Mouse (Mus musculus) megakaryocyte progenitor cell, adult 5-6 weeks (primary cell): ENCODE data around the gene Alox15. TPM values are rescaled to one million over a fixed set of nuclear protein-coding genes. Genes with fewer than 3 reads are reported as not detected.

Source experiments
- ATAC-seq: replicated peaks from 2 replicates; pipeline ENCODE4 v1.8.0; 2016; ENCODE audit warnings: mild to moderate bottlenecking, moderate TSS enrichment, inconsistent platforms; ENCODE audit not compliant: poor library complexity
- total RNA-seq, 2 experiments: library from RNA; stranded (forward) in 1 of 2; stranded (reverse) in 1 of 2; fragments of 157-497, 149-512 nt in 1 of 2; fragments of 200-1000 nt in 1 of 2; gene quantifications; 2 replicates each; pipeline versions ENCODE4 v1.2.3 to v1.2.4; 2015 to 2017

Gene Alox15
- total RNA-seq, 2 experiments from 2014 or later: 1.2 to 1.4 TPM

GRCm38 (mm10) chr11:70309341-70309740, 42.5 kb downstream of the Alox15 start:
- ATAC-seq: peak; percentile 61; the same call in 1 of the 2 replicates

GRCm38 (mm10) chr11:70308296-70308695, 43.5 kb downstream of the Alox15 start:
- ATAC-seq: no peak

GRCm38 (mm10) chr11:70306159-70306558, 45.7 kb downstream of the Alox15 start:
- ATAC-seq: peak; percentile 74

GRCm38 (mm10) chr11:70302293-70302692, 49.5 kb downstream of the Alox15 start:
- no peak for ATAC-seq

GRCm38 (mm10) chr11:70297836-70298454, 53.9 kb downstream of the Alox15 start:
- peak; percentile 57 for ATAC-seq

- ATAC-seq: no peak
Measured at GRCm38 (mm10) chr11:70297405-70297804, 54.4 kb downstream of the Alox15 start.

Other genes with a start within 250 kb of the Alox15 start
- gene Mgl2, start 221.7 kb downstream of the Alox15 start, total RNA-seq (2015): 25.7 and 30.7 TPM in 2 replicates
- 29.3 and 36.6 TPM in 2 replicates for gene Mgl2, start 221.7 kb downstream of the Alox15 start, total RNA-seq (2017)
- gene Clec10a, start 195.8 kb downstream of the Alox15 start, total RNA-seq (2015): 4.4 and 6.0 TPM in 2 replicates
- 7.4 and 7.5 TPM in 2 replicates for gene Clec10a, start 195.8 kb downstream of the Alox15 start, total RNA-seq (2017)
- gene Slc16a11, start 139.3 kb downstream of the Alox15 start, total RNA-seq (2015): not detected in 2 replicates
- not detected in 2 replicates for gene Slc16a11, start 139.3 kb downstream of the Alox15 start, total RNA-seq (2017)
- 4.4 and 7.0 TPM in 2 replicates for gene Slc16a13, start 131.0 kb downstream of the Alox15 start, total RNA-seq (2015)
- gene Slc16a13, start 131.0 kb downstream of the Alox15 start, total RNA-seq (2017): 2.5 and 4.6 TPM in 2 replicates
- gene Bcl6b, start 122.2 kb downstream of the Alox15 start, total RNA-seq (2015): 0.17 TPM in 1 of 2 replicates, not detected in the other
- not detected in 2 replicates for gene Bcl6b, start 122.2 kb downstream of the Alox15 start, total RNA-seq (2017)
- 73.4 and 77.3 TPM in 2 replicates for gene 0610010K14Rik, start 114.1 kb downstream of the Alox15 start, total RNA-seq (2015)
- 24.4 and 31.2 TPM in 2 replicates for gene 0610010K14Rik, start 114.1 kb downstream of the Alox15 start, total RNA-seq (2017)
- gene Gm21988, start 112.2 kb downstream of the Alox15 start, total RNA-seq (2015): 3.4 and 4.1 TPM in 2 replicates
- 0.10 and 2.4 TPM in 2 replicates for gene Gm21988, start 112.2 kb downstream of the Alox15 start, total RNA-seq (2017)
- gene Rnasek, start 112.2 kb downstream of the Alox15 start, total RNA-seq (2015): 134 and 151 TPM in 2 replicates
- 19.3 and 29.4 TPM in 2 replicates for gene Rnasek, start 112.2 kb downstream of the Alox15 start, total RNA-seq (2017)
- 0.27 TPM in 1 of 2 replicates, not detected in the other for gene Alox12, start 96.7 kb downstream of the Alox15 start, total RNA-seq (2015)
- gene Alox12, start 96.7 kb downstream of the Alox15 start, total RNA-seq (2017): not detected in 2 replicates
- gene Alox12e, start 29.4 kb downstream of the Alox15 start, total RNA-seq (2015): 0.39 TPM in 1 of 2 replicates, not detected in the other
- not detected in 2 replicates for gene Alox12e, start 29.4 kb downstream of the Alox15 start, total RNA-seq (2017)
- 27.1 and 28.4 TPM in 2 replicates for gene Pelp1, start 58.0 kb upstream of the Alox15 start, total RNA-seq (2015)
- 9.5 and 16.8 TPM in 2 replicates for gene Pelp1, start 58.0 kb upstream of the Alox15 start, total RNA-seq (2017)
- gene Arrb2, start 80.6 kb upstream of the Alox15 start, total RNA-seq (2015): 43.9 and 47.7 TPM in 2 replicates
- gene Arrb2, start 80.6 kb upstream of the Alox15 start, total RNA-seq (2017): 31.4 and 48.0 TPM in 2 replicates
- 36.7 and 37.1 TPM in 2 replicates for gene Med11, start 99.9 kb upstream of the Alox15 start, total RNA-seq (2015)
- gene Med11, start 99.9 kb upstream of the Alox15 start, total RNA-seq (2017): 37.0 and 40.2 TPM in 2 replicates
- gene Zmynd15, start 107.4 kb upstream of the Alox15 start, total RNA-seq (2015): not detected in 2 replicates
- 0.25 TPM in 1 of 2 replicates, not detected in the other for gene Zmynd15, start 107.4 kb upstream of the Alox15 start, total RNA-seq (2017)
- gene Cxcl16, start 108.0 kb upstream of the Alox15 start, total RNA-seq (2015): 0.29 and 0.67 TPM in 2 replicates
- 0.24 TPM in 1 of 2 replicates, not detected in the other for gene Cxcl16, start 108.0 kb upstream of the Alox15 start, total RNA-seq (2017)
- gene Tm4sf5, start 153.2 kb upstream of the Alox15 start, total RNA-seq (2015): not detected in 2 replicates
- not detected in 2 replicates for gene Tm4sf5, start 153.2 kb upstream of the Alox15 start, total RNA-seq (2017)
- gene Vmo1, start 162.6 kb upstream of the Alox15 start, total RNA-seq (2015): not detected in 2 replicates
- gene Vmo1, start 162.6 kb upstream of the Alox15 start, total RNA-seq (2017): not detected in 2 replicates
- not detected in 2 replicates for gene Gltpd2, start 167.2 kb upstream of the Alox15 start, total RNA-seq (2015)
- gene Gltpd2, start 167.2 kb upstream of the Alox15 start, total RNA-seq (2017): not detected in 2 replicates
- gene Psmb6, start 173.3 kb upstream of the Alox15 start, total RNA-seq (2015): 141 and 153 TPM in 2 replicates
- gene Psmb6, start 173.3 kb upstream of the Alox15 start, total RNA-seq (2017): 272 and 309 TPM in 2 replicates
- gene Gm40193, start 180.9 kb upstream of the Alox15 start, total RNA-seq (2015): not detected in 2 replicates
- not detected in 2 replicates for gene Gm40193, start 180.9 kb upstream of the Alox15 start, total RNA-seq (2017)
- gene Pld2, start 188.0 kb upstream of the Alox15 start, total RNA-seq (2015): 0.07 and 0.90 TPM in 2 replicates
- 0.25 and 0.81 TPM in 2 replicates for gene Pld2, start 188.0 kb upstream of the Alox15 start, total RNA-seq (2017)
- gene Mink1, start 210.8 kb upstream of the Alox15 start, total RNA-seq (2015): 14.4 and 18.0 TPM in 2 replicates
- 12.5 and 16.5 TPM in 2 replicates for gene Mink1, start 210.8 kb upstream of the Alox15 start, total RNA-seq (2017)